Comparison of ENCODE assay signal across 10 mouse cellular contexts in the genomic region with DNA sequence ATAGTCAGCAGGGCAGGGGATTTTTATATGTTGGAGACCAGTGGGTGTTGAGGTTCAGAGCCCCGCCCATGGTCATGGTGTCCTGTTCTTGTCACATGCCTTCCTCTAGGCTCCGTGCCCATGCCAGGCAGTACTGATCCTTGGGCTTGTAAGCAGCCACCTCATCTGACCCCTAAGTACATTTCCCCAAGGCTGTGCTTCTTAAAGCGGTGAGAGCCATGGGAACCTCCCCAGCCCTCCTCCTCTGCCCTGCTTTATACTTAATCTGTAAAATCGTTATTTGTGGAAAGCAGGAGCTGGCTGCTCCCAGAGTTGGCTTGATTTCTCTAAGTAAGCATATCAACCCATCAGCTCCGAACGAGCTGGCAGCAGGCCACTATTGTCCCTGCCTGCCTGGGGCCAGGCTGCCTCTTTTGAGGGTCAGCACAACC. TPM values are rescaled to one million over a fixed set of nuclear protein-coding genes. Genes with fewer than 3 reads are reported as not detected.
A peak's percentile ranks its signal among the peaks of the same experiment; 100 is the strongest.
DNase-seq lines count a peak whose midpoint lies in the region; TF ChIP-seq lines count a peak whose summit lies in the region.
"Had no signal": no experiment of that assay in that cellular context is flagged by ENCODE, and none has a peak within 500 bp of the region (broad histone marks: within the 10 kb centered on the region; RNA-seq: fewer than 3 reads in every experiment).

No protein-coding gene starts in this region.

- H3K4me1 ChIP-seq in cortical plate, adult 2 months (ENCODE audit: control insufficient read depth, insufficient read depth, low read length), result peaks cover 40% of the 10 kb centered on the region

- no peak for TF ChIP-seq CTCF in layer of hippocampus, adult 2 months (conservative IDR thresholded peaks at IDR 0.05)
- TF ChIP-seq CTCF in cortical plate, adult 2 months (IDR thresholded peaks at IDR 0.05; ENCODE audit: extremely low read depth, insufficient read depth, low read length), result no peak

- H3K27ac ChIP-seq in layer of hippocampus, adult 2 months, result peak overlapping the region; percentile 93
- peak overlapping the region; percentile 55; the same call in 1 of the 2 replicates for H3K27ac ChIP-seq in cortical plate, adult 2 months (ENCODE audit: insufficient read depth, low read length)

- H3K4me3 ChIP-seq in layer of hippocampus, adult 2 months, result no peak overlapping the region
- H3K4me3 ChIP-seq in cortical plate, adult 2 months (ENCODE audit: insufficient read depth, low read length), result no peak overlapping the region

- peak; percentile 70 for DNase-seq in cerebellum, adult 11-12 months
- no peak for DNase-seq in cerebellum, postnatal 36 days
- DNase-seq in layer of hippocampus, adult 2 months (ENCODE audit: low spot score in 2 of 2), result no peak
- DNase-seq in layer of hippocampus, adult 9-10 months (ENCODE audit: low spot score), result no peak
- DNase-seq in lung, postnatal 4 days, result peak; percentile 42 to 63
- no peak for DNase-seq in T-cell, adult 2 months (ENCODE audit: low spot score)
- no peak for DNase-seq in liver
- DNase-seq: layer of hippocampus, adult 9-11 months; thymus, postnatal 4 days had no signal

- TF ChIP-seq POLR2A in cortical plate, adult 2 months (IDR thresholded peaks at IDR 0.05; ENCODE audit: extremely low read depth, insufficient read depth, low read length), result no peak

RNA-seq across cellular contexts. Expression of a gene that starts 31.9 kb away (rescaled TPM):
- 100 to 1,000 TPM; 375 to 387 TPM for total RNA-seq in layer of hippocampus, adult 2 months (2021)
- polyA plus RNA-seq in cortical plate, adult 2 months (2012; rRNA removed), result 442 and 456 TPM in 2 replicates

Comparison
In these comparisons a context has a peak if more than half of its experiments do, and no peak if none do; other contexts are left out.
1. DNase-seq: peak in cerebellum, adult 11-12 months (single experiment) and lung, postnatal 4 days (2 of 2); none in cerebellum, postnatal 36 days (0 of 2), layer of hippocampus, adult 2 months (0 of 2), layer of hippocampus, adult 9-10 months (single experiment), T-cell, adult 2 months (single experiment) and liver (single experiment).